In genomic region chr19:4215451-4215840, GRCm38 (mm10) we compare ENCODE assay signal across 9 mouse cellular contexts. TPM values are rescaled to one million over a fixed set of nuclear protein-coding genes. Genes with fewer than 3 reads are reported as not detected.
A peak's percentile ranks its signal among the peaks of the same experiment; 100 is the strongest.
DNase-seq lines count a peak whose midpoint lies in the region; ATAC-seq and TF ChIP-seq lines count a peak whose summit lies in the region.
"Had no signal": no experiment of that assay in that cellular context is flagged by ENCODE, and none has a peak within 500 bp of the region (broad histone marks: within the 10 kb centered on the region; RNA-seq: fewer than 3 reads in every experiment).

No protein-coding gene starts in this region.

- DNase-seq in kidney, adult 2 months: no peak
- DNase-seq in kidney, postnatal 10 days: no peak
- DNase-seq in cerebellum, adult 18-20 months: no peak
- DNase-seq in left cerebral cortex, adult 9 months (ENCODE audit: low spot score in 2 of 2): no peak
- no peak for DNase-seq in cerebellum, postnatal 25 days

- peaks cover 9% of the 10 kb centered on the region for H3K4me1 ChIP-seq in kidney, adult 2 months (ENCODE audit: control insufficient read depth, insufficient read depth, low read length)
- H3K4me1 ChIP-seq in brown adipose tissue, adult 24 weeks (ENCODE audit: control insufficient read depth, insufficient read depth, insufficient read length, low read length): no peaks in the 10 kb centered on the region
- H3K4me1 ChIP-seq in hindbrain, embryonic 15.5 days (replicated peaks): peaks cover 44% of the 10 kb centered on the region
- peaks cover 24% of the 10 kb centered on the region for H3K4me1 ChIP-seq in midbrain, embryonic 15.5 days

- H3K27ac ChIP-seq in kidney, adult 2 months (ENCODE audit: insufficient read depth, low read depth, low read length): no peak overlapping the region
- no peak overlapping the region for H3K27ac ChIP-seq in brown adipose tissue, adult 24 weeks (replicated peaks; ENCODE audit: low read depth, low read length)
- no peak overlapping the region for H3K27ac ChIP-seq in hindbrain, embryonic 15.5 days (replicated peaks)
- no peak overlapping the region for H3K27ac ChIP-seq in midbrain, embryonic 15.5 days

- no peaks in the 10 kb centered on the region for H3K27me3 ChIP-seq in kidney, adult 2 months (replicated peaks; ENCODE audit: control insufficient read depth, insufficient read depth, low read length)
- peaks cover 56% of the 10 kb centered on the region for H3K27me3 ChIP-seq in hindbrain, embryonic 15.5 days
- peaks cover 45% of the 10 kb centered on the region for H3K27me3 ChIP-seq in midbrain, embryonic 15.5 days (replicated peaks)

- no peak for TF ChIP-seq POLR2A in kidney, adult 2 months (IDR thresholded peaks at IDR 0.05; ENCODE audit: low read depth, low read length)

- H3K4me3 ChIP-seq in kidney, adult 2 months (ENCODE audit: insufficient read depth, low read depth, low read length): peak overlapping the region; percentile 60
- peak overlapping the region; percentile 55 for H3K4me3 ChIP-seq in brown adipose tissue, adult 24 weeks (ENCODE audit: insufficient read depth, low read depth, low read length)
- H3K4me3 ChIP-seq in hindbrain, embryonic 15.5 days: peak overlapping the region; percentile 49
- H3K4me3 ChIP-seq in midbrain, embryonic 15.5 days: peak overlapping the region; percentile 48

- H3K9ac ChIP-seq in hindbrain, embryonic 15.5 days: peak overlapping the region; percentile 46
- peak overlapping the region; percentile 42 for H3K9ac ChIP-seq in midbrain, embryonic 15.5 days

- no peaks in the 10 kb centered on the region for H3K9me3 ChIP-seq in hindbrain, embryonic 15.5 days
- no peaks in the 10 kb centered on the region for H3K9me3 ChIP-seq in midbrain, embryonic 15.5 days

- no peaks in the 10 kb centered on the region for H3K36me3 ChIP-seq in kidney, adult 2 months (ENCODE audit: control insufficient read depth, insufficient read depth, low read length)
- no peaks in the 10 kb centered on the region for H3K36me3 ChIP-seq in hindbrain, embryonic 15.5 days
- no peaks in the 10 kb centered on the region for H3K36me3 ChIP-seq in midbrain, embryonic 15.5 days (replicated peaks)

- H3K4me2 ChIP-seq in hindbrain, embryonic 15.5 days: peak overlapping the region; percentile 97
- H3K4me2 ChIP-seq in midbrain, embryonic 15.5 days: peak overlapping the region; percentile 96

- ATAC-seq in hindbrain, embryonic 15.5 days (ENCODE audit: low FRiP score, low read depth): no peak
- no peak for ATAC-seq in midbrain, embryonic 15.5 days (replicated peaks)

- no peak for TF ChIP-seq CTCF in kidney, adult 2 months (conservative IDR thresholded peaks at IDR 0.05; ENCODE audit: insufficient read depth, insufficient read length, low read depth, low read length)

- 4% methylated on average over 21 of the region's 21 CpGs for WGBS in kidney, adult 2 months
- WGBS in hindbrain, embryonic 15.5 days: 2% methylated on average over 14 of the region's 21 CpGs
- 4% methylated on average over 16 of the region's 21 CpGs for WGBS in midbrain, embryonic 15.5 days

RNA-seq across cellular contexts. Expression of gene AC109138.7, which starts 1.3 kb away (rescaled TPM):
- polyA plus RNA-seq in kidney, adult 2 months (2012; rRNA removed): 3.4 TPM in 1 of 2 replicates, not detected in the other
- not detected in 2 replicates for polyA plus RNA-seq in brown adipose tissue, adult 24 weeks (2012; ENCODE audit: insufficient read depth, insufficient read length, missing spikeins)
- not detected in 2 replicates for polyA plus RNA-seq in hindbrain, embryonic 15.5 days (2015; fragmentation: Nextera tagmentation; extraction: Ambion mirVana)
- not detected in 2 replicates for polyA plus RNA-seq in midbrain, embryonic 15.5 days (2015; fragmentation: Nextera tagmentation; extraction: Ambion mirVana)
- polyA plus RNA-seq: erythroblast, embryonic 14.5 days had no signal

RNA-seq across cellular contexts. Expression of gene Clcf1, which starts 1.4 kb away (rescaled TPM):
- polyA plus RNA-seq in kidney, adult 2 months (2012; rRNA removed): 13.6 TPM in 2 replicates
- not detected in 2 replicates for polyA plus RNA-seq in brown adipose tissue, adult 24 weeks (2012; ENCODE audit: insufficient read depth, insufficient read length, missing spikeins)
- polyA plus RNA-seq in hindbrain, embryonic 15.5 days (2015; fragmentation: Nextera tagmentation; extraction: Ambion mirVana): 0.69 and 0.75 TPM in 2 replicates
- polyA plus RNA-seq in midbrain, embryonic 15.5 days (2015; fragmentation: Nextera tagmentation; extraction: Ambion mirVana): 0.79 and 0.88 TPM in 2 replicates
- polyA plus RNA-seq: erythroblast, embryonic 14.5 days had no signal

RNA-seq across cellular contexts. Expression of gene Rad9a, which starts 14.0 kb away (rescaled TPM):
- polyA plus RNA-seq in kidney, adult 2 months (2012; rRNA removed): 18.4 and 19.2 TPM in 2 replicates
- polyA plus RNA-seq in brown adipose tissue, adult 24 weeks (2012; ENCODE audit: insufficient read depth, insufficient read length, missing spikeins): 4.4 and 7.6 TPM in 2 replicates
- polyA plus RNA-seq in hindbrain, embryonic 15.5 days (2015; fragmentation: Nextera tagmentation; extraction: Ambion mirVana): 25.5 and 27.5 TPM in 2 replicates
- 23.7 and 24.9 TPM in 2 replicates for polyA plus RNA-seq in midbrain, embryonic 15.5 days (2015; fragmentation: Nextera tagmentation; extraction: Ambion mirVana)

RNA-seq across cellular contexts. Expression of gene Pold4, which starts 16.3 kb away (rescaled TPM):
- polyA plus RNA-seq in kidney, adult 2 months (2012; rRNA removed): 96.1 and 99.8 TPM in 2 replicates
- polyA plus RNA-seq in brown adipose tissue, adult 24 weeks (2012; ENCODE audit: insufficient read depth, insufficient read length, missing spikeins): 63.7 and 81.4 TPM in 2 replicates
- polyA plus RNA-seq in hindbrain, embryonic 15.5 days (2015; fragmentation: Nextera tagmentation; extraction: Ambion mirVana): 19.2 and 20.9 TPM in 2 replicates
- polyA plus RNA-seq in midbrain, embryonic 15.5 days (2015; fragmentation: Nextera tagmentation; extraction: Ambion mirVana): 20.4 and 20.6 TPM in 2 replicates

RNA-seq across cellular contexts. Expression of gene Ppp1ca, which starts 23.6 kb away (rescaled TPM):
- 484 and 509 TPM in 2 replicates for polyA plus RNA-seq in kidney, adult 2 months (2012; rRNA removed)
- 265 and 309 TPM in 2 replicates for polyA plus RNA-seq in brown adipose tissue, adult 24 weeks (2012; ENCODE audit: insufficient read depth, insufficient read length, missing spikeins)
- 582 and 587 TPM in 2 replicates for polyA plus RNA-seq in hindbrain, embryonic 15.5 days (2015; fragmentation: Nextera tagmentation; extraction: Ambion mirVana)
- 537 and 571 TPM in 2 replicates for polyA plus RNA-seq in midbrain, embryonic 15.5 days (2015; fragmentation: Nextera tagmentation; extraction: Ambion mirVana)
